Mouse (Mus musculus): Measurements from ENCODE around the gene Lrrc31.
"Not testable (repeated sequence)": the region's sequence is repeated elsewhere in the genome, so short reads cannot be mapped to it uniquely, and the experiment has no call there.

DNA sequence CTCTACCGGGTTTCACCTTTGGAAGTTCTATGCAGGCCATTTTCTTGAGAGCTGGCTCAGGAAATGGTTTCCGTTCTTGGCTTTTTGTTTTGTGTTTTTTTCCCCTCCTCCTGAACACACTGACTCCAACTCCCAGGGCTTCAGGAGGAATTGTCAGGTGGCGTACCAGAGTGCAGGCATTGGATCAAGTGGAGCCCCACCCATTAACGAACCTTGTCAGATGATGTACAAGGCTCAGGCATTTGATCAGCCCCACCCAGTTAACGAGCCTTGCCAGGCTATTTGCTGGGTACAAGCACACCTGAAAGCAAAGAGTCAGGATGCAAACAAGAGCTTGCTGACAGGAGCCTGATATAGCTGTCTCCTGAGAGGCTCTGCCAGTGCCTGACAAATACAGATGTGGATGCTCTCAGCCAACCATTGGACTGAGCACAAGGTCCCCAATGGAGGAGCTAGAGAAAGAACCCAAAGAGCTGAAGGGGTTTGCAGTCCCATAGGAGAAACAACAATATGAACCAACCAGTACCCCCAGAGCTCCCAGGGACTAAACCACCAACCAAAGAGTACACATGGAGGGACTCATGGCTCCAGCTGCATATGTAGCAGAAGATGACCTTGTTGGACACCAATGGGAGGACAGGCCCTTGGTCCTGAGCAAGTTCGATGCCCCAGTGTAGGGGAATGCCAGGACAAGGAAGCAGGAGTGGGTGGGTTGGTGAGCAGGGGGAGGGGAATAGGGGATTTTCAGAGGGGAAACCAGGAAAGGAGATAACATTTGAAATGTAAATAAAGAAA lies at the start of gene Lrrc31:
- TF ChIP-seq POLR2A (IDR thresholded peaks at IDR 0.05; ENCODE audit: insufficient read length, low read depth); MAX (IDR thresholded peaks at IDR 0.05; ENCODE audit: low read depth): not testable (repeated sequence)
